Mouse (Mus musculus): ENCODE results near the gene Retreg3.
"Not testable (repeated sequence)": the region's sequence is repeated elsewhere in the genome, so short reads cannot be mapped to it uniquely, and the experiment has no call there.

Gene Retreg3

GRCm38 (mm10) chr11:101148751-101149150, 29.1 kb upstream of the Retreg3 start:
- no peak for DNase-seq (ENCODE audit: low spot score)

- DNase-seq (ENCODE audit: low spot score), result peak; percentile 70
These were observed 26.7 kb upstream of the Retreg3 start for GRCm38 (mm10) chr11:101146377-101146776.

GRCm38 (mm10) chr11:101143338-101144225, 23.9 kb upstream of the Retreg3 start:
- DNase-seq (ENCODE audit: low spot score), result peak; percentile 86

GRCm38 (mm10) chr11:101142215-101142967, 22.7 kb upstream of the Retreg3 start:
- DNase-seq (ENCODE audit: low spot score), result no peak

- DNase-seq (ENCODE audit: low spot score), result no peak
These were observed 21.4 kb upstream of the Retreg3 start for GRCm38 (mm10) chr11:101141088-101141487.

GRCm38 (mm10) chr11:101140164-101140819, 20.6 kb upstream of the Retreg3 start:
- peak; percentile 21 for DNase-seq (ENCODE audit: low spot score)

GRCm38 (mm10) chr11:101138536-101139181, 19.0 kb upstream of the Retreg3 start:
- peak; percentile 71 for DNase-seq (ENCODE audit: low spot score)

GRCm38 (mm10) chr11:101137000-101137399, 17.3 kb upstream of the Retreg3 start:
- DNase-seq (ENCODE audit: low spot score), result no peak

- DNase-seq (ENCODE audit: low spot score), result no peak
These were observed 14.6 kb upstream of the Retreg3 start for GRCm38 (mm10) chr11:101134217-101134865.

GRCm38 (mm10) chr11:101133037-101133436, 13.3 kb upstream of the Retreg3 start:
- no peak for DNase-seq (ENCODE audit: low spot score)

GRCm38 (mm10) chr11:101131701-101132100, 12.0 kb upstream of the Retreg3 start:
- peak; percentile 62 for DNase-seq (ENCODE audit: low spot score)

- no peak for DNase-seq (ENCODE audit: low spot score)
These were observed 11.5 kb upstream of the Retreg3 start for GRCm38 (mm10) chr11:101131187-101131586.

- no peak for DNase-seq (ENCODE audit: low spot score)
These were observed 10.5 kb upstream of the Retreg3 start for GRCm38 (mm10) chr11:101130056-101130756.

GRCm38 (mm10) chr11:101128996-101129577, 9.4 kb upstream of the Retreg3 start:
- no peak for DNase-seq (ENCODE audit: low spot score)

- no peak for DNase-seq (ENCODE audit: low spot score)
These were observed 7.4 kb upstream of the Retreg3 start for GRCm38 (mm10) chr11:101127075-101127474.

- not testable (repeated sequence) for DNase-seq (ENCODE audit: low spot score)
These were observed 5.3 kb upstream of the Retreg3 start for GRCm38 (mm10) chr11:101125008-101125407.

- DNase-seq (ENCODE audit: low spot score), result not testable (repeated sequence)
These were observed 4.8 kb upstream of the Retreg3 start for GRCm38 (mm10) chr11:101124494-101124893.

GRCm38 (mm10) chr11:101120545-101121188, 974 bp upstream of the Retreg3 start:
- DNase-seq (ENCODE audit: low spot score), result no peak

GRCm38 (mm10) chr11:101119131-101119760, 447 bp downstream of the Retreg3 start:
- no peak for DNase-seq (ENCODE audit: low spot score)
